Mouse (Mus musculus): Measurements from ENCODE around the gene Inip.
A peak's percentile ranks its signal among the peaks of the same experiment; 100 is the strongest.

Inip gene

GRCm38 (mm10) chr4:59772171-59772879 lies 29.1 kb downstream of the Inip start:
- DNase-seq (ENCODE audit: low spot score in 2 of 2), result no peak

GRCm38 (mm10) chr4:59767717-59768116 lies 33.7 kb downstream of the Inip start:
- DNase-seq (ENCODE audit: low spot score in 2 of 2), result no peak

GRCm38 (mm10) chr4:59765385-59766005 lies 35.9 kb downstream of the Inip start:
- no peak for DNase-seq (ENCODE audit: low spot score in 2 of 2)

- no peak for DNase-seq (ENCODE audit: low spot score in 2 of 2)
Measured at GRCm38 (mm10) chr4:59764950-59765349, 36.4 kb downstream of the Inip start.

GRCm38 (mm10) chr4:59761365-59761729 lies 40.0 kb downstream of the Inip start:
- no peak for DNase-seq (ENCODE audit: low spot score in 2 of 2)

GRCm38 (mm10) chr4:59760636-59761364 lies 40.6 kb downstream of the Inip start:
- DNase-seq (ENCODE audit: low spot score in 2 of 2), result no peak

GRCm38 (mm10) chr4:59760016-59760415 lies 41.4 kb downstream of the Inip start:
- DNase-seq (ENCODE audit: low spot score in 2 of 2), result no peak

- DNase-seq (ENCODE audit: low spot score in 2 of 2), result no peak
Measured at GRCm38 (mm10) chr4:59757452-59758435, 43.6 kb downstream of the Inip start.

- DNase-seq (ENCODE audit: low spot score in 2 of 2), result no peak
Measured at GRCm38 (mm10) chr4:59756332-59757082, 44.9 kb downstream of the Inip start.

- DNase-seq (ENCODE audit: low spot score in 2 of 2), result no peak
Measured at GRCm38 (mm10) chr4:59753491-59754140, 47.8 kb downstream of the Inip start.

GRCm38 (mm10) chr4:59739882-59740281 lies 61.5 kb downstream of the Inip start:
- no peak for DNase-seq (ENCODE audit: low spot score in 2 of 2)

- DNase-seq (ENCODE audit: low spot score in 2 of 2), result no peak
Measured at GRCm38 (mm10) chr4:59739321-59739720, 62.1 kb downstream of the Inip start.

GRCm38 (mm10) chr4:59731544-59731943 lies 69.8 kb downstream of the Inip start:
- DNase-seq (ENCODE audit: low spot score in 2 of 2), result no peak

- no peak for DNase-seq (ENCODE audit: low spot score in 2 of 2)
Measured at GRCm38 (mm10) chr4:59728839-59729238, 72.5 kb downstream of the Inip start.

- no peak for DNase-seq (ENCODE audit: low spot score in 2 of 2)
Measured at GRCm38 (mm10) chr4:59727878-59728261, 73.5 kb downstream of the Inip start.

- no peak for DNase-seq (ENCODE audit: low spot score in 2 of 2)
Measured at GRCm38 (mm10) chr4:59727187-59727877, 74.1 kb downstream of the Inip start.

- peak in 1 of 2 experiments; percentile 5 for DNase-seq (ENCODE audit: low spot score in 2 of 2)
Measured at GRCm38 (mm10) chr4:59726501-59726900, 74.9 kb downstream of the Inip start.

GRCm38 (mm10) chr4:59725579-59725978 lies 75.8 kb downstream of the Inip start:
- no peak for DNase-seq (ENCODE audit: low spot score in 2 of 2)

GRCm38 (mm10) chr4:59721811-59722210 lies 79.6 kb downstream of the Inip start:
- no peak for DNase-seq (ENCODE audit: low spot score in 2 of 2)
